Mouse (Mus musculus): Measurements from ENCODE around the gene A630089N07Rik.

GRCm38 (mm10) chr16:97952801-97953200, 129.4 kb downstream of the A630089N07Rik start:
- TF ChIP-seq CTCF (conservative IDR thresholded peaks at IDR 0.05 in 1 of 2, IDR thresholded peaks at IDR 0.05 in 1 of 2; ENCODE audit: low read depth in 2 of 2, low read length in 2 of 2), result no peak
- no peak for TF ChIP-seq BHLHE40 (IDR thresholded peaks at IDR 0.05; ENCODE audit: low read depth, low read length)
- no peak for TF ChIP-seq SMC3 (IDR thresholded peaks at IDR 0.05; ENCODE audit: low read depth, low read length)
- TF ChIP-seq MYC (IDR thresholded peaks at IDR 0.05; ENCODE audit: low read depth, low read length), result no peak
- TF ChIP-seq POLR2A (IDR thresholded peaks at IDR 0.05; ENCODE audit: low read depth, low read length), result no peak
- no peak for TF ChIP-seq ZMIZ1 (IDR thresholded peaks at IDR 0.05; ENCODE audit: low read depth, low read length)
- TF ChIP-seq EP300 (IDR thresholded peaks at IDR 0.05; ENCODE audit: low read length), result no peak
- no peak for TF ChIP-seq CHD2 (IDR thresholded peaks at IDR 0.05; ENCODE audit: low read length)
- TF ChIP-seq CHD1 (IDR thresholded peaks at IDR 0.05; ENCODE audit: low read depth, low read length), result no peak
- TF ChIP-seq USF1 (IDR thresholded peaks at IDR 0.05; ENCODE audit: low read depth, low read length), result no peak
- no peak for TF ChIP-seq JUND (conservative IDR thresholded peaks at IDR 0.05; ENCODE audit: low read depth, low read length)
- TF ChIP-seq ZNF384 (IDR thresholded peaks at IDR 0.05; ENCODE audit: low read depth, low read length), result no peak

Data from CH12.LX (cell line).